Mouse (Mus musculus) limb, embryonic 11.5 days (tissue): ENCODE data around the gene Srsy. TPM values are rescaled to one million over a fixed set of nuclear protein-coding genes. Genes with fewer than 3 reads are reported as not detected.
"Not testable (repeated sequence)": the region's sequence is repeated elsewhere in the genome, so short reads cannot be mapped to it uniquely, and the experiment has no call there.

ENCODE experiments used
- ATAC-seq: fragments of 200-750 bp; cut with Nextera tagmentation; 2 replicates; pipeline ENCODE4 v1.8.0; 2017; ENCODE audit warnings: low read depth; ENCODE audit not compliant: insufficient number of reproducible peaks, low FRiP score, low TSS enrichment
- DNase-seq: peaks from one replicate; pipeline ENCODE4 v3.0.0-alpha.2; 2015; ENCODE audit warnings: low spot score
- H3K27ac ChIP-seq: fragments of 300-500 bp; sonication (generic); replicated peaks from 2 replicates; pipeline ENCODE4 v1.5.1; 2014; ENCODE audit warnings: low read depth, mild to moderate bottlenecking, low read length
- H3K27me3 ChIP-seq: fragments of 300-500 bp; sonication (generic); 2 replicates; pipeline ENCODE4 v1.6.1; 2014; ENCODE audit warnings: mild to moderate bottlenecking, low read length, mixed read lengths; ENCODE audit not compliant: control insufficient read depth, insufficient read depth
- H3K36me3 ChIP-seq: fragments of 300-500 bp; sonication (generic); 2 replicates; pipeline ENCODE4 v1.6.1; 2014; ENCODE audit warnings: mild to moderate bottlenecking, low read length, moderate library complexity, mixed read lengths; ENCODE audit not compliant: control insufficient read depth, insufficient read depth
- H3K4me1 ChIP-seq: fragments of 300-500 bp; sonication (generic); 2 replicates; pipeline ENCODE4 v1.6.1; 2014; ENCODE audit warnings: low read length, mixed read lengths; ENCODE audit not compliant: control insufficient read depth, insufficient read depth
- H3K4me2 ChIP-seq: fragments of 300-500 bp; sonication (generic); 2 replicates; pipeline ENCODE4 v1.6.1; 2014; ENCODE audit warnings: low read depth, mild to moderate bottlenecking, moderate library complexity; ENCODE audit not compliant: severe bottlenecking
- H3K4me3 ChIP-seq: fragments of 300-500 bp; sonication (generic); 2 replicates; pipeline ENCODE4 v1.5.1; 2014; ENCODE audit warnings: low read depth, low read length
- H3K9ac ChIP-seq: fragments of 300-500 bp; sonication (generic); 2 replicates; pipeline ENCODE4 v1.6.1; 2014; ENCODE audit warnings: mild to moderate bottlenecking, low read length
- H3K9me3 ChIP-seq: fragments of 300-500 bp; sonication (generic); 2 replicates; pipeline ENCODE4 v1.6.1; 2016; ENCODE audit warnings: low read length; ENCODE audit not compliant: control insufficient read depth
- WGBS: fragments of 180-500 bp; shearing (Covaris S2); extraction: QIAGEN DNeasy Blood & Tissue Kit; methylation state at CpG from one replicate; pipeline ENCODE4 v1.1.7; 2014; 5-methylcytosine and 5-hydroxymethylcytosine counted together
- polyA plus RNA-seq: library from polyadenylated mRNA; unstranded; fragments of >200 nt; fragmentation: Nextera tagmentation; extraction: Ambion mirVana; gene quantifications from 2 replicates; pipeline ENCODE4 v1.2.1, GENCODE M21; 2014

Gene Srsy
- not detected in 2 replicates for polyA plus RNA-seq

DNA sequence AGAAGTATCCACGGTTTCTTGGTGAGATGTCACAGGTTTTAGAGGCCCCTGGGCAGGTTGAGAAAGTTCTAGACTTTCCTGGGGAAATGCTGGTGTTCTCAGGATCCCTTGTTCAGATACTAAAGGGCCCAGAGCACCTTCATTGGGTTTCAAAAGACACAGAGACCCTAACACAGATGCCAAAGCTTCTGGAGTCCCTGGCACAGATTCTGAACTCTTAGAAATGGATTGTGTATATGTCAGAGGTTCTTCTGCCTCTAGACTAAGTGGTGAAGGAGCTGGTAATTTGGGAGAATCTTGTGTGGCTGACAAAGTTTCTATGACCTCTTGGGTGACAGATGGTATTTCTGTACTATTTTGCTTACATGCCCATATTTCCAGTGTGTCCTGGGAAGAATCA lies at the start of gene Srsy:
Srsy (minus strand) TSS at position 101 of the 400 bp plus-strand sequence.
- not testable (repeated sequence) for H3K4me1 ChIP-seq, ATAC-seq, H3K27me3 ChIP-seq

More for the DNA sequence above, at the start of gene Srsy:
- not testable (repeated sequence) for H3K36me3 ChIP-seq, DNase-seq, H3K4me2 ChIP-seq, H3K9me3 ChIP-seq, H3K4me3 ChIP-seq, H3K27ac ChIP-seq, H3K9ac ChIP-seq
- WGBS = no CpG with 5 or more reads among the region's 1 CpGs

Other genes starting within 250 kb of the Srsy start
- gene Gm21904, start 91.1 kb downstream of the Srsy start, polyA plus RNA-seq = not detected in 2 replicates
- gene Gm20772, start 62.6 kb downstream of the Srsy start, polyA plus RNA-seq = not detected in 2 replicates
- gene Gm20831, start 62.6 kb downstream of the Srsy start, polyA plus RNA-seq = not detected in 2 replicates
- not detected in 2 replicates for gene Gm21764, start 124.5 kb upstream of the Srsy start, polyA plus RNA-seq
- not detected in 2 replicates for gene Ssty1, start 151.8 kb upstream of the Srsy start, polyA plus RNA-seq